Mouse (Mus musculus) liver, embryonic 15.5 days (tissue): ENCODE measurements around the gene Clasp1. TPM values are rescaled to one million over a fixed set of nuclear protein-coding genes. Genes with fewer than 3 reads are reported as not detected.

ENCODE experiments used
- ATAC-seq: fragments of 200-750 bp; cut with Nextera tagmentation; 2 replicates; pipeline ENCODE4 v1.8.0; 2017; ENCODE audit warnings: moderate number of reproducible peaks, mild to moderate bottlenecking, moderate library complexity; ENCODE audit not compliant: insufficient read depth
- H3K27ac ChIP-seq: fragments of 300-500 bp; sonication (generic); replicated peaks from 2 replicates; pipeline ENCODE4 v1.5.1; 2015; ENCODE audit warnings: mild to moderate bottlenecking, inconsistent platforms
- H3K27me3 ChIP-seq: fragments of 300-500 bp; sonication (generic); 2 replicates; pipeline ENCODE4 v1.6.1; 2015; ENCODE audit warnings: mild to moderate bottlenecking, inconsistent platforms
- H3K36me3 ChIP-seq: fragments of 300-500 bp; sonication (generic); replicated peaks from 2 replicates; pipeline ENCODE4 v1.6.1; 2015; ENCODE audit warnings: moderate library complexity, mild to moderate bottlenecking, inconsistent platforms
- H3K4me1 ChIP-seq: fragments of 300-500 bp; sonication (generic); replicated peaks from 2 replicates; pipeline ENCODE4 v1.6.1; 2015; ENCODE audit warnings: inconsistent platforms
- H3K4me2 ChIP-seq: fragments of 300-500 bp; sonication (generic); 2 replicates; pipeline ENCODE4 v1.6.1; 2015; ENCODE audit warnings: moderate library complexity, mild to moderate bottlenecking, inconsistent platforms
- H3K4me3 ChIP-seq: fragments of 300-500 bp; sonication (generic); replicated peaks from 2 replicates; pipeline ENCODE4 v1.5.1; 2015; ENCODE audit warnings: mild to moderate bottlenecking, inconsistent platforms
- H3K9ac ChIP-seq: fragments of 300-500 bp; sonication (generic); 2 replicates; pipeline ENCODE4 v1.6.1; 2015; ENCODE audit warnings: moderate library complexity, mild to moderate bottlenecking, inconsistent platforms
- H3K9me3 ChIP-seq: fragments of 300-500 bp; sonication (generic); replicated peaks from 2 replicates; pipeline ENCODE4 v1.6.1; 2016; ENCODE audit warnings: inconsistent platforms
- WGBS: fragments of 180-500 bp; shearing (Covaris S2); methylation state at CpG from one replicate; pipeline ENCODE4 v1.1.7; 2015; ENCODE audit warnings: mixed read lengths; ENCODE audit not compliant: insufficient replicate concordance; 5-methylcytosine and 5-hydroxymethylcytosine counted together
- polyA plus RNA-seq: library from polyadenylated mRNA; unstranded; fragments of >200 nt; fragmentation: Nextera tagmentation; extraction: Ambion mirVana; gene quantifications from 2 replicates; pipeline ENCODE4 v1.2.1, GENCODE M21; 2015

The Clasp1 gene
- 11.8 and 12.8 TPM in 2 replicates for polyA plus RNA-seq

GRCm38 (mm10) chr1:118388757-118389453, at the start of gene Clasp1:
Gene Clasp1, plus strand, starts transcription at chr1:118389058.
- no peaks in the 10 kb centered on the region for H3K27me3 ChIP-seq
- ATAC-seq = peak; percentile 98
- peaks cover 36% of the 10 kb centered on the region for H3K4me1 ChIP-seq
- H3K27ac ChIP-seq = peak within 1 kb of the TSS; percentile 93
- H3K9ac ChIP-seq = peak within 1 kb of the TSS; percentile 97
- H3K4me3 ChIP-seq = peak within 1 kb of the TSS; percentile 90
- under 1% methylated on average over 44 of the region's 44 CpGs for WGBS
- peaks cover 6% of the 10 kb centered on the region; the same call in 1 of the 2 replicates for H3K36me3 ChIP-seq
- no peaks in the 10 kb centered on the region for H3K9me3 ChIP-seq
- peak within 1 kb of the TSS; percentile 86 for H3K4me2 ChIP-seq

GRCm38 (mm10) chr1:118343649-118344435, 45.0 kb upstream of the Clasp1 start:
- Histone ChIP-seq H3K9ac (no peak overlapping the region), H3K36me3 (no peaks in the 10 kb centered on the region), H3K27ac (no peak overlapping the region), H3K9me3 (no peaks in the 10 kb centered on the region), H3K4me1 (no peaks in the 10 kb centered on the region; the same call in 1 of the 2 replicates), H3K4me2 (no peak overlapping the region), H3K27me3 (no peaks in the 10 kb centered on the region), H3K4me3 (no peak overlapping the region)
- 33% methylated on average over 6 of the region's 6 CpGs for WGBS
- no peak for ATAC-seq

- Histone ChIP-seq H3K9ac (no peak overlapping the region), H3K4me1 (no peaks in the 10 kb centered on the region), H3K36me3 (no peaks in the 10 kb centered on the region), H3K9me3 (no peaks in the 10 kb centered on the region), H3K27ac (no peak overlapping the region), H3K4me3 (no peak overlapping the region), H3K4me2 (no peak overlapping the region), H3K27me3 (no peaks in the 10 kb centered on the region)
- ATAC-seq = no peak
- WGBS = 60% methylated on average over 3 of the region's 3 CpGs
Observed at GRCm38 (mm10) chr1:118349922-118350321, 38.9 kb upstream of the Clasp1 start.

- 52% methylated on average over 6 of the region's 6 CpGs for WGBS
- no peaks in the 10 kb centered on the region for H3K27me3 ChIP-seq
Observed at GRCm38 (mm10) chr1:118359071-118359761, 29.6 kb upstream of the Clasp1 start.

GRCm38 (mm10) chr1:118367970-118368369, 20.9 kb upstream of the Clasp1 start:
- no peak for ATAC-seq
- no peak overlapping the region for H3K4me3 ChIP-seq
- H3K27me3 ChIP-seq = no peaks in the 10 kb centered on the region
- H3K9me3 ChIP-seq = no peaks in the 10 kb centered on the region
- no peaks in the 10 kb centered on the region for H3K36me3 ChIP-seq
- no peaks in the 10 kb centered on the region for H3K4me1 ChIP-seq
- WGBS = 65% methylated on average over 1 of the region's 1 CpGs
- no peak overlapping the region for H3K9ac ChIP-seq
- H3K27ac ChIP-seq = no peak overlapping the region
- no peak overlapping the region for H3K4me2 ChIP-seq

More at GRCm38 (mm10) chr1:118359071-118359761, 29.6 kb upstream of the Clasp1 start:
- Histone ChIP-seq H3K27ac (no peak overlapping the region), H3K4me1 (no peaks in the 10 kb centered on the region), H3K9me3 (no peaks in the 10 kb centered on the region), H3K4me3 (no peak overlapping the region), H3K9ac (no peak overlapping the region), H3K4me2 (no peak overlapping the region), H3K36me3 (no peaks in the 10 kb centered on the region)
- ATAC-seq = no peak

GRCm38 (mm10) chr1:118368721-118369461, 20.0 kb upstream of the Clasp1 start:
- H3K4me3 ChIP-seq = no peak overlapping the region
- H3K4me1 ChIP-seq = no peaks in the 10 kb centered on the region
- no peak overlapping the region for H3K4me2 ChIP-seq
- ATAC-seq = no peak
- no peaks in the 10 kb centered on the region for H3K9me3 ChIP-seq
- no peak overlapping the region for H3K9ac ChIP-seq
- no peaks in the 10 kb centered on the region for H3K27me3 ChIP-seq
- WGBS = 54% methylated on average over 3 of the region's 3 CpGs
- no peaks in the 10 kb centered on the region for H3K36me3 ChIP-seq
- no peak overlapping the region for H3K27ac ChIP-seq

GRCm38 (mm10) chr1:118377784-118378183, 11.1 kb upstream of the Clasp1 start:
- no peaks in the 10 kb centered on the region for H3K4me1 ChIP-seq
- H3K9ac ChIP-seq = no peak overlapping the region
- H3K27me3 ChIP-seq = no peaks in the 10 kb centered on the region
- H3K27ac ChIP-seq = no peak overlapping the region
- no peak for ATAC-seq
- no peak overlapping the region for H3K4me2 ChIP-seq
- H3K9me3 ChIP-seq = no peaks in the 10 kb centered on the region
- H3K36me3 ChIP-seq = no peaks in the 10 kb centered on the region
- no peak overlapping the region for H3K4me3 ChIP-seq
- 63% methylated on average over 5 of the region's 5 CpGs for WGBS

- Histone ChIP-seq H3K4me2 (no peak overlapping the region), H3K9ac (no peak overlapping the region), H3K4me1 (no peaks in the 10 kb centered on the region), H3K4me3 (no peak overlapping the region), H3K9me3 (no peaks in the 10 kb centered on the region), H3K27ac (no peak overlapping the region), H3K27me3 (no peaks in the 10 kb centered on the region), H3K36me3 (0 out of 2 replicates have a peak, but pooled peaks cover 3% of the 10 kb centered on the region)
- WGBS = 69% methylated on average over 8 of the region's 8 CpGs
- 0 out of 2 replicates have a peak, but pooled peaks have one; percentile 49 for ATAC-seq
Observed at GRCm38 (mm10) chr1:118380105-118380786, 8.6 kb upstream of the Clasp1 start.

GRCm38 (mm10) chr1:118388127-118388756, 616 bp upstream of the Clasp1 start:
- Histone ChIP-seq H3K4me3 (peak overlapping the region; percentile 90), H3K9ac (peak overlapping the region; percentile 97), H3K27me3 (no peaks in the 10 kb centered on the region), H3K36me3 (peaks cover 3% of the 10 kb centered on the region; the same call in 1 of the 2 replicates), H3K9me3 (no peaks in the 10 kb centered on the region), H3K27ac (peak overlapping the region; percentile 93), H3K4me1 (peaks cover 36% of the 10 kb centered on the region), H3K4me2 (peak overlapping the region; percentile 86)
- WGBS = under 1% methylated on average over 19 of the region's 19 CpGs
- ATAC-seq = peak; percentile 0; the same call in 1 of the 2 replicates
